Mouse (Mus musculus): ENCODE measurements around the gene Smyd3. TPM values are rescaled to one million over a fixed set of nuclear protein-coding genes. Genes with fewer than 3 reads are reported as not detected.

Gene Smyd3
- polyA plus RNA-seq, 1 experiment, result 19.9 TPM

GRCm38 (mm10) chr1:179400835-179401234 is 117.0 kb downstream of the Smyd3 start:
- no peak overlapping the region for H3K4me3 ChIP-seq (ENCODE audit: insufficient read depth, low read length)
- no peak for TF ChIP-seq POLR2A (IDR thresholded peaks at IDR 0.05; ENCODE audit: borderline replicate concordance, low read depth, low read length)
- TF ChIP-seq CTCF (IDR thresholded peaks at IDR 0.05; ENCODE audit: low read depth, low read length), result no peak
- H3K4me1 ChIP-seq (ENCODE audit: control insufficient read depth, insufficient read depth, low read length), result no peaks in the 10 kb centered on the region
- no peak overlapping the region for H3K27ac ChIP-seq (ENCODE audit: insufficient read depth, low read depth, low read length)

GRCm38 (mm10) chr1:179398639-179399038 is 119.2 kb downstream of the Smyd3 start:
- H3K4me1 ChIP-seq (ENCODE audit: control insufficient read depth, insufficient read depth, low read length), result no peaks in the 10 kb centered on the region
- TF ChIP-seq CTCF (IDR thresholded peaks at IDR 0.05; ENCODE audit: low read depth, low read length), result no peak
- no peak overlapping the region for H3K27ac ChIP-seq (ENCODE audit: insufficient read depth, low read depth, low read length)
- no peak overlapping the region for H3K4me3 ChIP-seq (ENCODE audit: insufficient read depth, low read length)

GRCm38 (mm10) chr1:179386237-179386975 is 131.4 kb downstream of the Smyd3 start:
- TF ChIP-seq CTCF (IDR thresholded peaks at IDR 0.05; ENCODE audit: low read depth, low read length) (no peak), POLR2A (IDR thresholded peaks at IDR 0.05; ENCODE audit: borderline replicate concordance, low read depth, low read length) (no peak)
- H3K4me3 ChIP-seq (ENCODE audit: insufficient read depth, low read length), result no peak overlapping the region
- H3K4me1 ChIP-seq (ENCODE audit: control insufficient read depth, insufficient read depth, low read length), result peaks cover 2% of the 10 kb centered on the region; the same call in 1 of the 2 replicates
- no peak overlapping the region for H3K27ac ChIP-seq (ENCODE audit: insufficient read depth, low read depth, low read length)

- H3K4me1 ChIP-seq (ENCODE audit: control insufficient read depth, insufficient read depth, low read length), result peaks cover 2% of the 10 kb centered on the region; the same call in 1 of the 2 replicates
- no peak for TF ChIP-seq POLR2A (IDR thresholded peaks at IDR 0.05; ENCODE audit: borderline replicate concordance, low read depth, low read length)
- TF ChIP-seq CTCF (IDR thresholded peaks at IDR 0.05; ENCODE audit: low read depth, low read length), result no peak
- no peak overlapping the region for H3K4me3 ChIP-seq (ENCODE audit: insufficient read depth, low read length)
- H3K27ac ChIP-seq (ENCODE audit: insufficient read depth, low read depth, low read length), result no peak overlapping the region
These were observed 132.2 kb downstream of the Smyd3 start for GRCm38 (mm10) chr1:179385691-179386090.

GRCm38 (mm10) chr1:179384296-179384695 is 133.5 kb downstream of the Smyd3 start:
- no peak overlapping the region for H3K4me3 ChIP-seq (ENCODE audit: insufficient read depth, low read length)

GRCm38 (mm10) chr1:179378102-179378501 is 139.7 kb downstream of the Smyd3 start:
- no peak for TF ChIP-seq CTCF (IDR thresholded peaks at IDR 0.05; ENCODE audit: low read depth, low read length)
- TF ChIP-seq POLR2A (IDR thresholded peaks at IDR 0.05; ENCODE audit: borderline replicate concordance, low read depth, low read length), result no peak
- no peaks in the 10 kb centered on the region for H3K4me1 ChIP-seq (ENCODE audit: control insufficient read depth, insufficient read depth, low read length)
- H3K4me3 ChIP-seq (ENCODE audit: insufficient read depth, low read length), result no peak overlapping the region
- no peak overlapping the region for H3K27ac ChIP-seq (ENCODE audit: insufficient read depth, low read depth, low read length)

More at GRCm38 (mm10) chr1:179384296-179384695, 133.5 kb downstream of the Smyd3 start:
- TF ChIP-seq CTCF (IDR thresholded peaks at IDR 0.05; ENCODE audit: low read depth, low read length) (no peak), POLR2A (IDR thresholded peaks at IDR 0.05; ENCODE audit: borderline replicate concordance, low read depth, low read length) (no peak)
- H3K4me1 ChIP-seq (ENCODE audit: control insufficient read depth, insufficient read depth, low read length), result peaks cover 2% of the 10 kb centered on the region; the same call in 1 of the 2 replicates
- no peak overlapping the region for H3K27ac ChIP-seq (ENCODE audit: insufficient read depth, low read depth, low read length)

- Histone ChIP-seq H3K4me1 (ENCODE audit: control insufficient read depth, insufficient read depth, low read length) (no peaks in the 10 kb centered on the region), H3K27ac (ENCODE audit: insufficient read depth, low read depth, low read length) (no peak overlapping the region), H3K4me3 (ENCODE audit: insufficient read depth, low read length) (no peak overlapping the region)
- TF ChIP-seq POLR2A (IDR thresholded peaks at IDR 0.05; ENCODE audit: borderline replicate concordance, low read depth, low read length) (no peak), CTCF (IDR thresholded peaks at IDR 0.05; ENCODE audit: low read depth, low read length) (no peak)
These were observed 142.9 kb downstream of the Smyd3 start for GRCm38 (mm10) chr1:179374987-179375386.

GRCm38 (mm10) chr1:179373911-179374310 is 143.9 kb downstream of the Smyd3 start:
- Histone ChIP-seq H3K4me1 (ENCODE audit: control insufficient read depth, insufficient read depth, low read length) (no peaks in the 10 kb centered on the region), H3K27ac (ENCODE audit: insufficient read depth, low read depth, low read length) (no peak overlapping the region), H3K4me3 (ENCODE audit: insufficient read depth, low read length) (no peak overlapping the region)
- TF ChIP-seq POLR2A (IDR thresholded peaks at IDR 0.05; ENCODE audit: borderline replicate concordance, low read depth, low read length), result no peak
- TF ChIP-seq CTCF (IDR thresholded peaks at IDR 0.05; ENCODE audit: low read depth, low read length), result no peak

GRCm38 (mm10) chr1:179371191-179371590 is 146.7 kb downstream of the Smyd3 start:
- Histone ChIP-seq H3K27ac (ENCODE audit: insufficient read depth, low read depth, low read length) (no peak overlapping the region), H3K4me1 (ENCODE audit: control insufficient read depth, insufficient read depth, low read length) (no peaks in the 10 kb centered on the region), H3K4me3 (ENCODE audit: insufficient read depth, low read length) (no peak overlapping the region)
- TF ChIP-seq POLR2A (IDR thresholded peaks at IDR 0.05; ENCODE audit: borderline replicate concordance, low read depth, low read length), result no peak
- TF ChIP-seq CTCF (IDR thresholded peaks at IDR 0.05; ENCODE audit: low read depth, low read length), result no peak

GRCm38 (mm10) chr1:179368426-179369010 is 149.3 kb downstream of the Smyd3 start:
- H3K4me1 ChIP-seq (ENCODE audit: control insufficient read depth, insufficient read depth, low read length), result no peaks in the 10 kb centered on the region
- H3K27ac ChIP-seq (ENCODE audit: insufficient read depth, low read depth, low read length), result no peak overlapping the region
- no peak for TF ChIP-seq POLR2A (IDR thresholded peaks at IDR 0.05; ENCODE audit: borderline replicate concordance, low read depth, low read length)
- no peak for TF ChIP-seq CTCF (IDR thresholded peaks at IDR 0.05; ENCODE audit: low read depth, low read length)
- no peak overlapping the region for H3K4me3 ChIP-seq (ENCODE audit: insufficient read depth, low read length)

All from bone marrow macrophage, adult 2 months (primary cell).